Mouse (Mus musculus) spleen, embryonic (tissue): ENCODE measurements around the gene Vps26b.

Experiments
- CTCF ChIA-PET: fragments of 350-600 bp; sonication (Branson Sonifier 250); formaldehyde crosslinking; loops from one replicate; lab custom pipeline; 2022; lab: Charles Lee

The Vps26b gene

GRCm38 (mm10) chr9:26997062-26997461 is 32.8 kb downstream of the Vps26b start:
- CTCF ChIA-PET, result no interaction called here

- CTCF ChIA-PET, result no interaction called here
Observed at GRCm38 (mm10) chr9:26993900-26994299, 36.0 kb downstream of the Vps26b start.

GRCm38 (mm10) chr9:26993118-26993517 is 36.7 kb downstream of the Vps26b start:
- CTCF ChIA-PET, result no interaction called here

GRCm38 (mm10) chr9:26990181-26990580 is 39.7 kb downstream of the Vps26b start:
- CTCF ChIA-PET, result no interaction called here

GRCm38 (mm10) chr9:26985668-26986277 is 44.1 kb downstream of the Vps26b start:
- CTCF ChIA-PET, result no interaction called here

- CTCF ChIA-PET, result no interaction called here
Observed at GRCm38 (mm10) chr9:26985090-26985613, 44.7 kb downstream of the Vps26b start.

GRCm38 (mm10) chr9:26978776-26979175 is 51.1 kb downstream of the Vps26b start:
- CTCF ChIA-PET, result no interaction called here

GRCm38 (mm10) chr9:26977754-26978153 is 52.1 kb downstream of the Vps26b start:
- CTCF ChIA-PET, result no interaction called here
